Mouse (Mus musculus) brain, adult 2 months (tissue): Measurements from ENCODE around the gene Zfp385b.
A peak's percentile ranks its signal among the peaks of the same experiment; 100 is the strongest.

Source experiments
- DNase-seq: peaks from one replicate; pipeline ENCODE4 v3.0.0; 2011; ENCODE audit warnings: low read depth, low spot score

Zfp385b gene

DNA sequence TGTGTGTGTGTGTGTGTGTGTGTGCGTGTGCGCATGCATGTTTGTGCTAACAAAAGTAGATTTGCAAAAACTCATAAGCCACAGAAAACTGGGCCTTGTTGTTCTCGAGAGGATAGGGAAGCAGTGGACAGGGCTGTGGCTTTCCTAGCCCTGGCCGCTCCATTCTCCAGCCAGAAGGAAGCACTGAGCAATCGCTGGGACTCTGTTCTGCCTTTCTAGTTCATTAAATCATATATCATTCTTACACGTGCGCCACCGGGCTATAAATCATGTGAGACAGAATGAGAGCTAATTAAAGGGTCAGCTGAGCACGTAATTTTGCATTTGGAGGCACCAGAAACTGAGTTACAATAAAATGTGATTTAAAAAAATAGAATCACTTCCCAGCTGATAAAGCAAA, 29.1 kb downstream of the Zfp385b start:
- no peak for DNase-seq

DNA sequence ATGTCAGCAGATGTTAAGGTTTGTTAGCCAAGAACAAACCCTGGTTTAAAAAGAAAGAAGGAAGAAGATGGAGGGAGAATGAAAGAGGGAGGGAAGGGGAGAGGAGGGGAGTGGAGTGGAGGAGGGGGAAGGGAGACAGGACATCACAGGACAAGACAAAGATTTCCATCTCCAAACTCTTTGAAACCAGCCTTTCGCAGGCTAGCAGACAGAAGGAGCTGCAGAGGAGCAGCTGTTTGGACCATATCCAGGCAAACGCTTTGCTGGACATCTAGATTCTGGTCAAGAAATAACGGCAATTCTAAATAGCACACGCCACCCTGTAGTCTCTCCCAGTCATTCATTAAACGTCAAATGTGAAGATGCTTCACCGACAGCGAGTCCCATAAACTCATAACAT, 38.0 kb downstream of the Zfp385b start:
- DNase-seq = no peak

DNA sequence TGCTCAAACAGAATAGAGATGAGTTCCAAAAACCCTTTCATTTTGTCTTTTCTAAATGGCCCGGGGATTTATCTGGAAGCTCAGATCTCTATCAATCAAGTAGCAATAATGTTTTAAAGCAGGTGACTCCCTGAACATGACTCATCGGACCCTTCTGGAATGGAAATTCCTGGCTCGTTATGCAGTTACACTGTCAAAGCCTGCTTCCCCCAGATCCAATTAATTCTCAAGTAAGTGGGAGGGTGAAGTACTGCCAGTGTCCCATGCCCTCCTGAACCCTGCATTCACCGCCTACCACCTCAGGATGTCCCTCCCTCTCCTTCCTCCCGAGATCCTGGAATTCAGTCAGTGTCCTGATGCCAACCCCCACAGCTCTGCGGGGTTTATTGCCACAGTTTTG, 41.7 kb downstream of the Zfp385b start:
- peak; percentile 78 for DNase-seq

DNA sequence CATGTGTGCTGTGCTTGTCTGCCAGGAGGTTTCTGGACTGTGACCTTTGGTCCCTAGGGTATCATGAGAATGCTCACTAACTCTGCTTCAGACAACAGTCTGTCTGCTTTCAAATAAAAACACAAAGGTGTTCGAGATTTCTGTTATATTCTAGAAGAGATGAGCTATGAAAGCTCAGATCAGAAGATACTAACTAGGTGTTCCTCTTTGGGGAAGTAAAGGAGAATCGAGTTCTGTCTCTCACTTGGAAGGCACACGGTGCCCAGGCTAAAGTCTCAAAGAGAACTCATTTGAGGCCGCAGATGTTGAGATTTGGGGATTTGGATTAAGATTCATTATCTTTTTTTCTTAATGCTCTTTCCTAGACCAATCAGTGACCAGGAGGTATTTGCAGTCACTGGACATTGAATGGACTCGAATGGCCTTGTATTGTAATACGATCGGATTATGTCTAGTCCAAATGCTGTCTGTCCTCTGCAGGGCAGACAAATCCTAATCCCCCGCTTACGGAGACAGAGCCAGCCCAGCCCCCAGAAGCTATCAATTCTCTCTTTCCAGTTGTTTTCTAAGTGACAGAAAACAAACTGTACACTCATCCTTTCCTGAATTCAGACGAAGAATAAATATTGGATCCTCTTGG, 42.3 kb downstream of the Zfp385b start:
- DNase-seq = no peak

DNA sequence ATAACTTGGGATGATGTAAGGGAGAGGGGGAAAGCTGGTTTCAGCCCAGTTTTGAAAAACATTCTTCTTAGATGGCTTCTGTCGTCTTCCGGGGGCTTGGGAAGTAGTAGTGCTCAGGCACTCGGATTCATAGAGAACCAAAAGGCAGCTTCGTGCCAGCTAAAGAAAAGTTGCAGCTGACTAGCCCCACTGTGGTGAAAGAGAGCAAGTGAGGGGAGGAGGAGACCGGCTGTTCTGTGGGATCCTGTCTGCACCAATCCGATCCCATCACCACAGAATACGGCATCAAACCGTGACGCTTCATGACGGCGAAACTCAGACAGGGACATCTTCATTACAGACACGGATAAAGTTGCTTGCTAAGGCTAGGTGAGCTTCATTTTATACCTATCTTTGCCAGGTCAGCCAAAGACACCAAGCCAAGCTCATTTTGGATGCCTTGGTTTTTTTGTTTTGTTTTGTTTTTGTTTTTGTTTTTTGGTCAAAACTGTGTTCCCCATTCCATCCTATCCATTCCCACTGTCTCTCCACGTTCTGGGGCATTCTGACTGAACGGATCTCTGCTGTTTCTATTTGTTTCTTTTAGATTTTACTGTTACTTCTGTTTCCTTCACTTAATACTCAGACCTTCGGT, 44.1 kb downstream of the Zfp385b start:
- peak; percentile 68 for DNase-seq

DNA sequence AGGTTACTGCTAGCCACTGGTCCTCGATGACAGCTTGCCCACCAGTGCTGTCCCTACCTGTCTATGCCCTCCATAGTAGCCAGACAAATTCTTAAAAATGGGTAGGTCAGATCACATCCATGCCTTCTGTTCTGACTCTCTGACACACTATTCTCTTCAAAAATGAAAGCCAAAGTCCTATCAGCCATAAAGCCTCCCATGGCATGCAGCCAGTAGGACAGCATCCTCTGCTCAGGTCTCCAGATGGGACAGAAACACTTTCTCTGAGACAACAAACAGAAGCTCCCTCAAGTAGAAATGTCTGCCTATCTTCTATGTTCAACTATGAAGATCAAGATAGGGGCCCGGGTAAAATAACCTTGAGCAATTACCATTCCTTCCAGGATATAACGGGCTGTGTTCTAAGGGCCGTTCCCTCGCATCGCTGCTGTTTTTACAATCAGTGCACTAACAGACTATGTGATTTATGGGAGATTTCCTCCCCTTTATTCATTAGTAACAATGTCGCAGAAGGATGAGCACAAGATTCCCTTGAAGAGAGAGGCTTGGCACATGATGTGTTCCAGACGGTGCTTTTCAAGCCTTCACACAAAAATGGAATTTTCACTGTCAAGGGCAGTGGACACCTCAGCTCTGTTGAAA, 49.3 kb downstream of the Zfp385b start:
- peak; percentile 85 for DNase-seq

DNA sequence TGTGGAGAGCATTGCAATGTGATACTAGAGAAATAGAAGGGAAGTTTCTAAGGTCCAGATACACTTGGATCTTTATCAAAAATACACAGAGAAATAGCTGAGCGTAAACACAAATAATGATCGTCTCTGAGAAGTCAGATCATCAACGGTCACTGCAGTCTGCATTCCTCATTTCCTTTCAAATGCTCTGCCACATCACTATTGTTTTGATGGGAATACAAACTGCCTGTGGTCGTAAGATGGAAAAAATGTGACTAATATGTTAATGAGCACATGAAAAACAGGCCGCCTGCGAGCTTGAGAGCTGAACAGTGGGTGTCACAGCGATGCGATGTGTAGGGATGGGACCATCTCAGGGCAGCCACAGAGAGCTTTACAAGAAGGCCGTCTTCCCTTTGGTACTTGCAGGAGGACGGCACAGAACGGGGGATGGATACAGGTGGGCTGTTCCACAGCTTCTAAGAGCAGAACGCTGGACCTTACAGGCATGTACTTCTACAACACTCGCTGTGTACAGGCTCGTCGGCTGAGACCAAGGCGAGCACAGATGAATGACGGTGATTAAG, 51.0 kb downstream of the Zfp385b start:
- peak; percentile 72 for DNase-seq

DNA sequence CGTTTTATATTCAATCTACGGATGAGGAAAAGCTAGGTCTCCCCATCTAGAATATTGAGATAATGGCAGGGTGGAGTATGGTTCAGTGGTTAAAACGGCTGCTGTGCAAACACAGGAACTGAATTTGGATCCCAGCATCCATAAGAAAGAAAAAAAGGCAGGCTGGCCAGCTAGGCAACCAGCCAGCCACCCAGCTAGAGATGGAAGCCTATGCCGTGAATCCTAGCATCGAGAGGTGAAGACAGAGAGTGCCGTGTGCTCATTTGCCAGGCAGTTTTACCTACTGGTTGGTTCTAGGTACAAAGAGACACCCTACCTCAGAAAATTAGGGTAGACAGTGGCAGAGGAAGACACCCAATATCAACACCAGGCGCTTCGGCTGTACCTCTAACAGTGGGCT, 57.5 kb downstream of the Zfp385b start:
- DNase-seq = peak; percentile 72

DNA sequence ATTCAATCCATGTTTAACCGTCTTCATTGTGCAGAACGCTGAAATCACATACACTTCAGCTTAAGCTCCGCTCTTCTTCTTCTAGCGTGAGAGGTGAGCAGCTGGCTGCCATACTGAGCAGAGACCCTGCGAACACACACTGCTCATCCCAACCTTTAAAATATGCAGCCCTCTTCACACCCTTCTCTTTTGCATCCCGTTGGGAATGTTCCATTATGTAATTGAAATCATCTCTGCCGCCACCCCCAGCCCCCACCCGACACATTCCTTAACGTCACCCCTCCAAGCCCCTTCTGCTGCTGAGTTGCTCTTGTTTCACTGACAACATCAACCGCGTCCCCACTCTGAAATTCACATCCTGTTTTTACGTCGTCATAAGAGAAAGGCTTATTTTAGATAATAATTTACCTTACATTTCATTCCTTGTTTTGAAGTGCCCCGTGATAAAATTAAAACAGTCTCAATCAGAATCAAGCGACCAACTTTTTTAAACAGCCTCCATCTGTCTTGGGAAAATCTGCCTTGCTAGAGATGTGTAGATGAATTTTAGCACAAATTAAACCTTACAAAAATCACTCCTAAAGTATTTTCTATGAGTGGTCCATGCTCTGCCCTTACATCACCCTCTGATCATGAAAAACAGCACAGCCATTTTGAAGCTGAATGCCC, 60.9 kb downstream of the Zfp385b start:
- DNase-seq = peak; percentile 59

DNA sequence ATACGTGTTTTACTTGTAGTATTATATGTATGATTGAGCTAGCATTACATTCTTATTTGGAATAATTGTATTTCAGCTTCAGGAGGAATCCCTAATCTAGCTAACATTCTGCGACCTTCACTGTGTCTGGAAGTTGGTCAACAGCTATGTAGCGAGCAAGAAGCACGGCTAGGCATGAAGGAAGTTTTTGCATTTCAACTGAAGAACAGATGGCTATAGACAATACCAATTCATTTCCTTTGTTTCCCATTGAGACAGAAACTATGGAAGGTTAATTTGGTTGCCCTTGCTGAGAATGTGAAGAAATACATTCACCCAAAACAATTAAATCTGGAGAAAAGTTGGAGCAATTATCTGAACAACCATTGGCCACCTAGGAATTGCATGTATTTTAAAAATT, 66.9 kb downstream of the Zfp385b start:
- no peak for DNase-seq

DNA sequence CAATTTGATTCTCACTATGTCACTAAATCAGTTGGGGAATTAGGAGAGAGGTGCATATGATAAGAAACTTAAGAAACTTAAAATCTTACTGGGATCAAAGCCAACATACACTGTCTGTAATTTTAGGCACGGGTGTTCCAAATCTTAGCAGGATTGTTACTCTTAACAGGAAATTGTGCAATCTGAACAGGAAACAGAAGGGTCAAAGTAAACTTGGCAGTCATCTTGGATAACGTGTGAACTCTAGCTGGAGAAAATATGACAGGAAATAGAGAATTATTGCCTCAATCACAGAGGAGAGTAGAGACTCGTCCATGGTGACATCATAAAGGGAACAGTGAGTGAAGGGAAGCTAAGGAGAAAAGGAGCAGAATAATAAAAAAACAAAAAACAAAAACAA, 69.8 kb downstream of the Zfp385b start:
- DNase-seq = no peak

DNA sequence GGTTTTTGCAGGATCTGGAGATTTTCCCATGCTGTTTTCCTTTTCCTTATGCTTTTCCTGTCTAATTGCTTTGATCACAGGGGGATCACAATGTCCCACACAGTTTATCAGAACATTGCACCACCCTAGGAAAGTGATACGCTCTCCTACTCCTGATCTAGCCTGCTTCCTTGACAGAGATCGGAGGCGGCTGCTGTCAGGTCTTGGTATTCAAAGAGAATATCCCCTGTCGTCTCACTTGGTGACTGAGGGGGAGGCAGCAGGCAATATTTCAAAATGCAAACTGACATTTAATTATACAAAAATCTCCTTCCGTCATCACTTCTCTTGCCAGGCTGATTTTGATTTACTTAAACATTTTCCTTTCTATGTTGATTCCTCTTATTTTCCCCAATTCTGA, 73.0 kb downstream of the Zfp385b start:
- DNase-seq = peak; percentile 46

DNA sequence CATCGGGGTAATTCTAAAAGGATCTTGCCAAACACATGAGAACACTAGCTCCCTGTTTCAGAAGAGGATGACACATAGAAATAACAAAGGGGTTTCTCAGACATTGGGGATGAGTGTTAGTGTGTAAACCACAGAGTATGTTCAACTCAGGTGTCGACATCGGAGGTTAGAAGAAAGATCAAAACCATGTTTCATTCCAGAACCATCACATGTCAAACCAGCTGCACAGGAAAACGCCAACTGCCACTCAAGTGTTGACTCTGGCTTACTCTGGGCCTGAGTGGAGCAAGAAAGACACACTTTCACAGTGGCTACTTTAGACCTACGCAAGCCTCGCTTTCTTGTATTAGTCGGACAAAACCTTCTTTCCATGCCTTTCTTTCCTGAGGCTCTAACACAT, 74.2 kb downstream of the Zfp385b start:
- DNase-seq = no peak

DNA sequence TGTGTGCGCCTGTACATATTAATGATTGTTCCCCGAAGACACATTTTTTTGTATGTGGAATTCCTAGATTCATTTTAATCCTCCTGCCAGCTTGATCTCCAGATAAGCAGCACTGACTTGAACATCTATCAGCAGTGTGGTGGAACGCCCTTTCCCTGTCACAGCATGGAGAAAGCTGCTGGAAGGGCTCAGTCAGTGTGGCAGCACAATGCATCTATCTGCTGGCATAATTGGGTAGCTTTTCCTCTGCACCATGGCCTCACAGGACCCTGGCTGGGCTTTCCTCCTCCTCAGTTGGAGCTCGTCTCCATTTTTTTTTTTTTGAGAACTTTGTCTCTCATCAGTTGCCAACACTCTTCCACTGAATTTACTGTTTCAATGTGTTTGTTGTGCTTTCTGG, 77.1 kb downstream of the Zfp385b start:
- DNase-seq = peak; percentile 35

DNA sequence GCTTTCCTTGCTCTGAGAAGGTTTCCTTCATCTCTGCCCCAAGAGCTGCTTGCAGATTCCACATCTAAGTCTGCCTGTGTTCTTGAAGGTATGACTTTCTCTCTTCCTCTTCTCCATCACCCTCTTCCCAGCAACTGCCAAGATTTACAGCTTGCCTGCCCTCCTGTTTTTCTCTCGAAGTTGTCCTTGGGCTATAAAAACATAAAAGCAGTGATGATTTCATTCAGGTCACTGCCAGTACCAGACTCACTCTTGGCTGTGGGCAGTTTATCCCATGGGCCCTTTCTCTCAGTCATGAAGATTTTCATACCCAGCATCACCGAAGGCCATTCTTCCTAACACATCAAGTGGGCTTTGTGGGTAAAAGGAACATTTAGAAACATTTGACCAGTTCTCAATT, 89.2 kb downstream of the Zfp385b start:
- no peak for DNase-seq

DNA sequence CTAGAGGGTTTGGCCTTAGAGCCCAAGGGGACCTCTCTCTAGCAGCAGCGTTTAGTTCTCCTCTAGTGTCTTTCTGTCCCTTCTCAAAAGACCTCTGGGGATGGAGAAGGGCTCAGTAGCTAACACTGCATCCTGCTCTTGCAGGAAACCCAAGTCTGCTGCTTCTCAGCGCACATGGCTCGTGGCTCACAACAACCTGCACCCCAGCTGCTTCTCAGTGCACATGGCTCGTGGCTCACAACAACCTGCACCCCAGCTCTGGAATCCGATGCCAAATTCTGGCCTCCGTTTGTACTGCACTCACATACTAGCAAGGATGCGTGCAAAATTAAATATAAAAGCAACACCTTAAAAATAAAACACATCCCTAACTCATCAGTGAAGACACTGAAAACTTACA, 92.6 kb downstream of the Zfp385b start:
- peak; percentile 67 for DNase-seq

DNA sequence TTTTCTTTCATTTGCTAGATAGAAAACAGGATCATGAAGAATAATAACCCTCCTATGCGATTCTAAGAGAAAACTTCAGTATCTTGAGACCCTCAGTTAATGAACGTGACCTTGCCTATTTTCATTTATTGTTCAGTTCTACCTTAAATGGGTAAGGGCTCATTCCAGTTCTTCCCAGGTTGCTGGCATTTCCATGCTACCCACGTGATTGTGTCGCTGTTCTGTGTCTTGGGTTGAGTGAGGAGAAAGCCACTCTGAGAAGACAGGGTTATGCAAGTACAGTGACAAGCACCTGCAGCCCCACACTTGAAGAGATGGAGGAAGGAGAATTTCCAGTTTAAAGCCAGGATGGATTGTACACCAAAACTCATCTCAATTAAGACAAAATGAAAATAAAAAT, 98.6 kb downstream of the Zfp385b start:
- no peak for DNase-seq

DNA sequence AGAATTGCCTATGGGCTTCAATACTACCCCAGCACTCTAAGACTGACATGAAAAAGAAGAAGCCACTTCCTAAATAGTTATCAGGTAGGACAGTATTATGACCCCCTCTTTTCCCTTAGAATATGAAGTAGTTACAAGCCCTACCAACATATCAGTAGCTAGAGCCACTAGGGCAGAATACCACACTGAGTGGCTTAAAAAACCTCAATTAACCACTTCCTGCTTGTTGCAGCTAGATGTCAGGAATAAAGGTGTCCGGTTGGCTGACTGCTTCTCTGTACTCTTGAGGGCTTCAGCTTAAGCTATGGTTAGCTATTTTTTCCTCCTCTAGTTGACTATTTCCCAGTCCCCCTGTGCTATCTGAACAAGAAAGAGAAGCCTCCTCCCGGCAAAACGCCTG, 103.1 kb downstream of the Zfp385b start:
- DNase-seq = no peak

DNA sequence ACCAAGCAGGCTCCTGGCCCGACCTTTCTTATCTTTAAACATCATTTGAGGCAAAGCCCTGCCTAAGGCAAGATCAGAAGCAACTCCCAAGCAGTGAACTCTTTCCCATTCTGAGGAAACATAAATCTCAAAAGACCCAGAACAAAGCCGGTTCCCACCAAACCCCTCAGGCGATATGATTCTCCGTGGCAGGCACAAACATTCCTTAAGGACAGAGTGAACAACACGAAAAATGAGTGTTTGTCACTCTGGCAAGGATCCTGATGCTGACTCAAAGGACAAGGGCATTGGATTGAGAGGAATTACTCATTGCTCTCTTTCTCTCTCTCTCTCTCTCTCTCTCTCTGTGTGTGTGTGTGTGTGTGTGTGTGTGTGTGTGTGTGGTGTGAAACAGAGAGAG, 105.6 kb downstream of the Zfp385b start:
- peak; percentile 44 for DNase-seq

DNA sequence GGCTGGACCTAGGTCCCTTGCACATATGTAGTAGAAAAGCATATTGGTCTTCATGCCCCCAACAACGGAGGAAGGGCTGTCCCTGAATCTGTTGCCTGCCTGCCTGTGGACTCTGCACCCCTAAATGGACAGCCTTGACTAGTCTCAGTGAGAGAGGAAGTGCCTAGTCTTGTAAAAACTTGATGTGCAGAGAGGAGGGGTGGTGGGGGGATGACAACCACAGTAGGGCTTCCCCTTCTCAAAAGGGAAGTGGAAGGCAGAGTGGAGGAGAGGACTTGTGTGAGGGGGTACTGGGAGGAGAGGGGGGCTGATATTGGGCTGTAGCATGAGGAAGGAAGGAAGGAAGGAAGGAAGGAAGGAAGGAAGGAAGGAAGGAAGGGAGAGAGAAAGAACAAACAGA, 107.7 kb downstream of the Zfp385b start:
- DNase-seq = no peak

DNA sequence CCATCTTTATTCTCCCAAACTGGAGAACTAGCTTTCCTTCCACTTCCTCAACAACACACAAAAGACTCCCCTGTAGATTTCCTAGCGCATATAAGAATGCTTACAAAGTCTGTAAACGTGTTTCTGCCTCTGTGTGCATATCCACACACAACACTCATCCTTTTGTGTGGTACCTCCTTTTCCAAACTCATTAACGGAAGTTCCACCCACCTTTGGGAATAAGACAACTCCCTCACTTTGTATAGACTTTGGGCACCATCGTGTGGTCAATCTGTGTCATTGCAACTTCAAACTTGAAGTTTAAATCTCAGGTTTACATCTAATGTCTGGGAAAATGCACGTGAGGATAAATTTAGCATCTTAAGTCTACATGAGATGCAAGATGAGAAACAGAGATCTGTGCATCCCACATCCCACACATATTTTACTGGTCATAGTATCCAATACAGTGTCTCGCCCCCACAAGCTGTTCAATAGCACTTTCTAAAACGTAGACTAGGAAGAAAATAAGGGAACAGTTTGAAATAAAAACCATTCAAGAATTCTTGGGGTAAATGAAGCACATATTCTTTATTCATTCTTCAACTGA, 110.1 kb downstream of the Zfp385b start:
- DNase-seq = peak; percentile 79

DNA sequence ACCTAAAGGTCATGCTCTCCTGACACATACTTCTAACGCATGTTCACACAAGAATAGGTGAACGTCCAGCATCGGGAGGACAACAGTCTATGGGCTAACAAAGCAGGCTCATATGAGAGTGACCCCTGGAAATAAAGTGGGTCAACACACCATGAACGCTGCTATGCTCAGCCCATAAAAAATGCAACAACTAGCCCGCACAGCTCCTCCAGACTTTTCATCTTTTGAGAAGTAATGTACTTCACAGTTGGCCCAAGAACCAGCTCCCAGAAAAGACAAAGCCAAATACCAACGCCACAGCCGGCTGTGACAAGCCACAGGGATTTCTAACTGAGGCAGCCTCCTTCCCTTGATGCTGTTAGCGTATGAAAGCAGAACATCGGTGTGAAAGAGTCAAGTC, 112.3 kb downstream of the Zfp385b start:
- no peak for DNase-seq
